In genomic region chr11:12873712-12874111, GRCm38 (mm10) we compare ENCODE assay signal across 12 mouse cellular contexts.
"Had no signal": no experiment of that assay in that cellular context is flagged by ENCODE, and none has a peak within 500 bp of the region (broad histone marks: within the 10 kb centered on the region; RNA-seq: fewer than 3 reads in every experiment).

No protein-coding gene starts in this region.

- DNase-seq: kidney, adult 18-20 months; lung, embryonic 14.5 days; lung, postnatal 10 days; lung, postnatal 4 days; thymus, adult 2 months; thymus, postnatal 36 days had no signal

- ATAC-seq: midbrain, embryonic 15.5 days had no signal

- H3K9me3 ChIP-seq: limb, embryonic 12.5 days; midbrain, embryonic 10.5 days; midbrain, embryonic 15.5 days; neural tube, embryonic 12.5 days had no signal

- H3K4me3 ChIP-seq: layer of hippocampus, adult 2 months; limb, embryonic 12.5 days; midbrain, embryonic 10.5 days; midbrain, embryonic 15.5 days; neural tube, embryonic 12.5 days had no signal

- H3K27me3 ChIP-seq: limb, embryonic 12.5 days; midbrain, embryonic 15.5 days; neural tube, embryonic 12.5 days had no signal

- H3K4me2 ChIP-seq: hindbrain, embryonic 14.5 days; limb, embryonic 12.5 days; lung, embryonic 14.5 days; midbrain, embryonic 15.5 days; neural tube, embryonic 12.5 days had no signal

- H3K4me1 ChIP-seq: limb, embryonic 12.5 days; midbrain, embryonic 10.5 days; midbrain, embryonic 15.5 days; neural tube, embryonic 12.5 days had no signal

- H3K36me3 ChIP-seq: limb, embryonic 12.5 days; midbrain, embryonic 10.5 days; midbrain, embryonic 15.5 days; neural tube, embryonic 12.5 days had no signal

- H3K9ac ChIP-seq: hindbrain, embryonic 14.5 days; limb, embryonic 12.5 days; lung, embryonic 14.5 days; midbrain, embryonic 15.5 days; neural tube, embryonic 12.5 days had no signal

- H3K27ac ChIP-seq: hindbrain, embryonic 14.5 days; layer of hippocampus, adult 2 months; limb, embryonic 12.5 days; midbrain, embryonic 10.5 days; midbrain, embryonic 15.5 days; neural tube, embryonic 12.5 days had no signal
